Mouse (Mus musculus) B cell, adult 2 months (primary cell): ENCODE data around the gene Tmem37.
A peak's percentile ranks its signal among the peaks of the same experiment; 100 is the strongest.

Experiments
- DNase-seq, 2 experiments: peaks; one replicate each; pipeline ENCODE4 v3.0.0; 2022

The Tmem37 gene

DNA sequence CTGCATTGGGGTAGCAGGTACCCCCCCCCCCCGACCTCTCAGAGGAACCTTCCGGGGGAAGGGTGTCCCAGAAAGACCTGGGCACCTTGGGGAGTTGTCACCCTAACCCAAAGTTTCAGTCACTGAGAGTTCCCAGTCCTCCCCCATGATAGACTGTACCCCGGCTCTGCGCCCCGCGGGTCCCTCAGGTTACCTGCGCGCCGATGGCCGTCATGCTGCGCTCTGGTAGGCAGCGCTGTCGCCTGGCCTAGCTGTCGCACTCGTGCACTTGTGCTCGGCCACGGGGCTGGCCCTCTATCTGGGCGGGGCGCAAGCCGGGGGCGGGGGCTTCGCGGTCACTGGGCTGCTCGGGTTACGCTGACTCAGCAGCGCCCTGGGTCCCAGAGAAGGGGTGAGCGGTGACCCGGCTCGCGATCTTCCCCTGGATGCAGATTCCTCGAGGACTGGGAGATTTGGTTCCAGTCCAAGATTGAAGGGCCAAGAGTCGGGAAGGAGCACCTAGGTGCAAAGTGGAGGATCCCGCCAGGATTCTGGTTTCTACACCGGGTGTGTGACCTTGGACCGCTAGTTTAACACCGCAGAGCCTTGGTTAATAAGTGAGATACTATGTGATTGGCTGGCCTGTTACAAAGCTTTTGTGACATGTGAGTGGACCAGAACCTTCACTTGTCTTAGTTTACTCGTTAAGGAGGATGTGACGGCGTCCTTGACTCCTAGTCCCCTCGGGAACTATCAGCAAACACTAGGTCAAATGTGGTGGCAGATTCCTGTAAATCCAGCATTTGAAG, at the start of gene Tmem37:
Gene Tmem37, minus strand, starts transcription at position 556 of the 788 bp plus-strand sequence.
- DNase-seq = peak; percentile 6

DNA sequence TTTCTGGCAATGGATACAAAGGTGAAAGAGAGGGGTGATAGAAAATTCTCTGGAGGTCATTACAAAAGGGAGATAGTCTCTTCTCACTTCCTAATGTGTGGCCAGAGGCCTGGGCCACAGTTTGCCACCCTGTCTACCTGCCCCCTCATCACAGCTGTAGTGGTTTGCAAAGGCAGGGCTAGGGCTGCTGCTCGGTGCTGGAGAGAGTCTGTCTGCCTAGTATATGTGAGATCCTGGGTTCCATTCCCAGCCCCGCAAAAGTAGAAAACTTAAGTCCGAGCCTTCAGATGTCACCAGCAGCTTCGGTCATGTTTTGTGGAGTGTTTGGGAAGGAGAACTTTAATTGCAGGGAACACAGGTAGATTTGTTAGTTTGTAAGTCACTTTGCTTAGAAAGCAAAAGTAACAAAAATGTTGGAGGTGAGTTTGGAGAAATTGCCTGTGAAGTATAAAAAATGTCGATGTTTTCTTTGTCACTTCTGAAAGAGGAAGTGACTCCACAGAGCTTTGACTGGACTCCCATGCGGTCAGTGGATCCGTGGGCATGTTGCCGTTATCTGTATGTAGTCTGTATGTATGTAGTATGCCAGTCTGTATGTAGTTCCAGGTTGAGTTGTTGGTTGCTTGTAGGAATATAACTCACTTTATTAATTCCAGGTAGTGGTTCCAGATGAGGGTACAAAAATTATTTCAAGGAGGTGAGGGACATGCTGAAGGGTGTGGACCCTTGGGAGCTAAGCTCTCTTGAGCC, 48.9 kb upstream of the Tmem37 start:
- no peak for DNase-seq

DNA sequence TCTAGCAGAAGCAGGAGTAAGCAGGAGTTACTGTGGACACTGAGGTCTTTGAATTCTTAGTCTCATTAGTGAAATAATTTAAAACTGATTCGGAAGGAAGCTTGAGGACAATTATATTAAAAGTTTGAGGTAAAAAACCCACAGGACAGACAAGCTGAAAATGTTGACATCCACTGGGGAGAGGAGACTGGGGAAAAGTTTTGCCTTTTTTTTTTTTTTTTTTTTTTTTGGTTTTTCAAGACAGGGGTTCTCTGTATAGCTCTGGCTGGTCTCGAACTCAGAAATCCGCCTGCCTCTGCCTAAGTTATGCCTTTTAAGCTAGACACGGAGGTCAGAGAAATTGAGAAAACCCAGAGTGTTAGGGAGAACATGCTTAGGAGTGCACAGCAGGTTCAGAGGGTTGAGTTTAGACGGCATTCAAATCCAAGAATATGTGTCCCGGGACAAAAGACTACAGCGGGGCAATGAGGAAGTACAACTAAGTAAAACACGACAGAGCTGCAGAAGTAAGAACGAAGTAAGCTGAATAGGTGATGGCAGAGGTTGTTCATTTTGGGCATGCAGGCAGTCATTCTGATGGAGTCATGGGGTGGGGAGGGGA, 48.2 kb upstream of the Tmem37 start:
- DNase-seq = peak in 1 of 2 experiments; percentile 26

DNA sequence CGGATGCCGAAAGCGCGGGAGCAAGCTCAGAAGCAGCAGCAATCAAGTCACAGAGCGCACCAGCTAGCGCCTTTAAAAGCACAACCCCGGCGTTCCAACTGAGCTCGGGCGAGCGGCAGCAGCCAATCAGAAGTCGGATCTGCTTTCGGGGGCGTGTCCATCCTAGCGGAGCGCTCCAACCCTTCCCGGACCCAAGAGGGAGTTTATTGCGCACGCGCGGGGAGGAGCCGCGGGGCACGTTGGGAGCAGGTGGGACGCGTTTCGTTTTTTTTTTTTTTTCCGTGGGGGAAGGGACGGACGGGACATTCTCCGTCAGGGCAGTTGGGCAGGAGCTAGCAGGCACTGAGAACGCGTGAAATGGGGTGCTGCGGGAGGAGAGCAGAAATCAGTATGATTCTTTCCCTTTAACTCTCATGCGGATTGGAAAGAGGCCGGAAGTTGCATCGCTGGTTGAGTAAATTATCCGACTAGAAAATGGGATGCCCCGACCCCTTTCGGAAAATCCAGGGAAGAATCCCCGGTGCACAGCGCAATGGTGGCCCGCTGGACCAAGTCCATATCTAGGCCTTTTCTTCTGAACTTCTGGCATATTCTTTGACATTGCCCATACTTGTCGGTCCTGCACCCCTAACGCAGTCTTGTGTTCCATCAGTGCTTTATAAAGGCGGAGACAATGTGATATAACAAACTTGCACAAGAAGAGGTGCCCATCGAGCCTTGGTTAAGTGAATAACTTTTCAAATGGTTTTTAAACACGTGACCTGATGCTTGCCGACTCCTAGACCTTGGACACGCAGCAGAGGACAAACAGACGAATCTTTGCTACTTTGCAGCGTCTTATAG, 47.3 kb upstream of the Tmem37 start, which contains the start of the genes Dbi and 3110009E18Rik:
Gene Dbi, minus strand, starts transcription at position 110 of the 843 bp plus-strand sequence.
Gene 3110009E18Rik, plus strand, starts transcription at position 219 of the 843 bp plus-strand sequence.
- DNase-seq = peak; percentile 86 to 88

DNA sequence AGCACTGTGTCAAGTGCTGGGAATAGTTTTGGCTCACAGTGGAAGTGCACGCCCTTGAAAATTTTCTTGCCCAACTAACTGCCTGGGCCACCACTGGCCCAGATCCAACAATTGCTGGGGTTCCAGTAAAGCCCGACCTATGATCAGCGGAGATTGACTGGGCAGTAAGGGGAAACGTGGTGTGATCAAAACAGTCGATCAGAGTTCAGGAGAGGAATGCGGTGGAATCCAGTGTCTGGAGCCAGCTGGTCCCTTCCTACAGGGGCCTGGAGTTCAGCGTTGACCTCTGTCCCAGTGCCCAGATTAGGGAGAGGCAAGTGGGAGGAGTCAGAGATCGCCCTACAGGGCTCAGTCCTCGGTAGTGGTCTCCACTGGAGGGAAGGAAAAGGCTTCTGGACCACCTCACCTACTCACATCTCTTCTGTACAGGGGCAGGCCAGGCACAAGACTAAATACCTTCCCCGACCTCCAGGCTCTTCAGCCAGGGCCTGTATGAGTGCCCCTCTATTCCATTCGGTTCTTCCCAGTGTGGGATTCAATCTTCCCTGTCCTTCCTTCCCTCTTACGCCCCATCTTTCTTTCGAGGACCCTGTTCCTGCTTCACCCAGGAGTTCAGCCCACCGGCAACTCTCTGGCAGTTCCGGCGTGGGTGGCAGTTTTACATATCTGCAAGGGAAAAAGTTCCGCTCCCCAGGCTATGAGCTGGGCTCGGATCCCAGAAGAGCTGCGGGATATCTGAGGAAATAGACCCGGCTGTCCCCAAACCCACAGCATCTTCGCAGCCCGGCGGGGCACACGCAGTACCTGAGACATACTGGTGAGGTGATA, 46.5 kb upstream of the Tmem37 start:
- DNase-seq = no peak

DNA sequence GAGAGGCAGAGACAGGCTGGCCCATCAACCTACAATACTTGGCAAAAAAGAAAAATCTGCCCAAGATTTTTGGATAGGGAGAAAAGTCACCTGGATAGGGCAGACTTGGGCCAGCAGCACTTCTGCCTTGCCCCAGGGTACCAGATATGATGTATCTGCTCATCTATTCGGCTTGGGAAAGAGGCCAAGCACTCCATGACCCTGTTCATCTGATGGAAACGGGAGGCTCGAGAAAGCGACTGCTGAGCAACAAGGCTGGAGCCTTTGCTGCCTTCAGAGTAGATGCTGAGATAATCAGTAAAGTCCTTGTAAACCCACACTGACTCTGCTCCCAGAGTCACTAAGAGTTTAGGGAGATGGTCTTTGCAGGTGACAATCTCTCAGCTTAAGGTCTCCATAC, 45.5 kb upstream of the Tmem37 start:
- no peak for DNase-seq

DNA sequence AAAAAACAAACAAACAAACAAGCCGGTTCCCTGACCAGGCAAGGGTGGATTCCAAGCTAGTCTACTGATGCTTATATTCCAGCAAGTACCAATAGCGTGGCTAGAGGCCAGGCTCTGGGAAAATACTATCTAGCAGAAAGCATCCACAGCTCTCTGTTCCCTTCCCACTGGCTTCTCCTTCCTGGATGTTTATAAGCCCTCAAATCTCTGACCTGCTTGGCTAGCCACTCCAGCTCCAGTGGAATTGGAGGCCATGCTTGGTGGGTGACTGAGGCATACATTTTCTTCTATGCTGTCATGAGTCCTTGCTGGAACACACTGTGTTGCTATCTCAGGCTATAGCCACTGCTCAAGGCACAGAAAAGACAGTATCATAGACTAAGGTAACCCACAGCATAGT, 45.0 kb upstream of the Tmem37 start:
- no peak for DNase-seq

DNA sequence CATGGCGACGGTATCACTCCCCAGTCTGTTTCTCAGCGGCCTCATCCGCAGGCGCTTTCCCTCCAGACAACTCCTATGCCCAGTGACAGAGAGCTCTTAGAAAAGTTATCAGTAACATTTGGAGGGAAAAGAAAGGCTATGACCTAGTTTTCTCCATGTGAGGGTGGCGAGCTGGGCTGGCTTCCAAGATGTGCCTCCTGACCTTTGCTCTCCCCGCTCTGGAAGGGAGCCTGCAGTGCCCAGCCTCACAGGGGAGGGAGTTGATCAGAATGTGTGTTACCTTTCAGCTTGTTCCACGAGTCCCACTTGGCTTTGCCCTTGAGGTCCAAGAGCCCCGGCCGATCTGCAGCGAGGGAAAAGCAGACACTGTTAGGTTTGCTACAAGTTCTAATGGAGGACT, 42.2 kb upstream of the Tmem37 start:
- no peak for DNase-seq

DNA sequence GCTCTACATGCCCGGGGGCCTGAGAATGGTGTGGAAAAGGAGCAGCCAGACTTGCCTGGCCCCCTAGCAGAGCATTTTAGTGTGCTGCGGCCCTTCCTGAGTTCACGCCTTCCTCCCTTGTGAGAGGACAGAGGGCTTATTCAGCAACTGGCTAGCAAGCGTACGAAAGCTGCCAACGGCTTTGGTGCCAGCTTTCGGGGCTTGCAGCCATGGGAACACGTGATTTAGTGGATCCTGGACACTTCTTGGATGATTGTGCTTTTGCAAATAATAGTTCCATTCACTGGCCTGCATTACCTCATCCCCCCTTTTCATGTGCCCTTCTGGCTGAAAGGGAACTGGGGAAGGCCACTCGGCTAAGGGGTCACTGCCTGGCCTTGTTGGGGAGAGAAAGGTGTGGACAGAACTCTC, 41.8 kb upstream of the Tmem37 start:
- DNase-seq = no peak

DNA sequence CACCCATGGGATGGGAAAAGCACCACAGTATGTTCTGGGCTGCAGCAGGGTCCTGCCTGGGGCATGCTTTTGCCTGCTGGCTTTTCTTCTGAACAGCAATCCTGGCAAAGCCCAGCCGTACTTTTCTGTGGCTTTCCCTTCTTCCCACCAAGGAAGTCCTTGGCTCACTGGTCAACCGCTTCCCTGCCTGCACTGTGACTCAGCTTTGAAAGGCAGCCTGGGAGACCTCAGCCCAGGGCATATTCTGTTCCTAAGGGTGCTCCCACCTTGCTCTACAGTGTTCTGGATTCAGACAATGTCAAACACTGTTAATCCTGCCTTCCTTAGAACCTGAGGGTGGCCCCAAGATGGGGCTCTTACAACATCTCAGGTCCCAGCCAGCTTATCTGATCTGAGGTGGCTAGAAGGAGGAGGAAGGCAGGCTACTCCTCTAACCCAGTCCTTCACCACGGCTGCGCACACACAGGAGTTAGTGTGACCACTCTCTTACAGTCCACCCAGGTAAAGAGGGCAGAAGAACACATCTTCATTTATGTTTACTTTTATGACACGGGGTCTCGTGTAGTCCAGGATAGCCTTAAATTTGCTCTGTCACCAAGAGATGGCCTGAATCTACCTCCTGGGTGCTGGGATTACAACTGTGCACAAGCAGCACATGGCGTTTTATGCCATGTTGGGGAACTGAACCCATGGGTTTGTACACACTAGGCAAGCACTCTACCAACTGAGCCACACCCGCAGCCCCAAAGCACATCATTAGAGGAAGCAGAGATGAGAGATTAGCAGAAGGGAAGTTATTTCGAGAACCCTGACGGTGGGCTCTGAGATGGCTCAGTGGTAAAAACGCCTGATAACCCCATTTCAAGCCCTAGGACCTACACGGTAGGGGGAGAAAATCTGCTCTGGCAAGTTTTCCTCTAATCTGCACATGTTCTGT, 38.6 kb upstream of the Tmem37 start:
- DNase-seq = no peak

DNA sequence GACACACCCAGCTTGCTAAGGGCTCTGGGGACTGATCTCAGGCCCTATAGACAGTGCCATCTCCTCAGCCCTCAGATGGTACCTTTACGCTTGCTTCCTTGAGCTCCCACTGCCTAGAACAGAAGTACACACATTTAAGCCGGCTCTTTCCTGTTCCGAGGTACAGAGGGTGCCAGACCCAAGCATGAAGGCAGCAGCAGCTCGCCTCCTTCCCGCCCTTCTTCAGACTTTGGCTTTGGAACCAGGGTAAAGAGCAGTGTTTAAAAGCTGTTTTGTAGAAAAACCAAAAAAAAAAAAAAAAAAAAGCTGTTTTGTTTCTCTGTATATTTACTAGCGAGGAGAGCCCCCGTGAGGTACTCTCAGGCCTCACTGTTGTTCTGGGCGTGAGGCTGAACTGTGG, 37.9 kb upstream of the Tmem37 start:
- DNase-seq = no peak

DNA sequence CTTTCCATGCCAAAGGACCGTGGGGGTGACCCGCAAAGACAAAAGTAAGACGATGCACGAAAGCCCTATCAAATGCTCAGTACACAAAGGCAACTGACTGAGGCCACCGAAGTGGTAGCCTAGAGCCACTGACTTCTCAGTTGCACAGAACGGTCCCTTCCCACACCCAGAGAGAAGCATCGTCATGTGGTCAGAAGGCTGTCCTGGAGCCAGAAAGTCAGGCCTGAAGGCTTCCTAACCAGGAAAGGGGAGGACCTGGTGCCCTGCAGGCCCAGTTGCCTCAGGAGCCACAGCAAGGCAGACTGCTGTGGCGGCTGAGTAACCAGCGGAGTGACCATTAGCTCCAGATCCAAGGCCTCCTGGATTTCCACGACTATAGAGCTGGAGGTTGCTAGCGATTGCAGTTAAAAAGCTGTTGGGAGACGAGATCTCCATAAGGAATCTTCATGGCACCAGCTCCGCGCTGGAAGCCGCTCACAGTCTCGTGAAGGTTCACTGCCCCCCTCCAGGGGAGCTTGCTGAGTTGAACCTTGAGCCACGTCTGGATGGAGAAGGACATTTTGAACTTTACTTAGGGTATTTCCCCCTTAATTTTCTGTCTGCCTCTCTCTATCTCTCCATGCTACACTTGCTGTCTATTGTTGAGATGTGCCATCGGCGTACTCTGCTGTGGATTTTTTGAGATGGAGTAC, 36.0 kb upstream of the Tmem37 start:
- no peak for DNase-seq

DNA sequence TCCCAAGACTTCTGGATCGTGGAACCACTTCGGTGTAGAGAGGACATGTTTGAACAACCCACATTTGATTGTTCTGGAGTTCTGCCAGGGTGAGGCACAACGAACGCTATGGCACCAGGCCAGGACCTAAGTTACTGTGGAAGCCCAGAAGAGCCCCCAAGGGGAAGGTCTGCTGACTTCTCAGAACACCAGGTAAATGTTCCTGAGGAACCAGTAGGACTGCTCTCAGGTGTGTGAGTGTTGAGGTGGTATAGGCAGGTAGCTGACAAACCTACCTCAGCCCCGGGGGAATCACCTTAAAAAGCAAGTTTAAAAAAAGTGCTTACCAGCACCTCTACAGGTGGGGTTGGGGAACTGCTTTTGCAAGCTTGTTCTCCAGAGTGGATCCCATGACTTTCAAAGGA, 31.7 kb upstream of the Tmem37 start:
- peak in 1 of 2 experiments; percentile 22 for DNase-seq

DNA sequence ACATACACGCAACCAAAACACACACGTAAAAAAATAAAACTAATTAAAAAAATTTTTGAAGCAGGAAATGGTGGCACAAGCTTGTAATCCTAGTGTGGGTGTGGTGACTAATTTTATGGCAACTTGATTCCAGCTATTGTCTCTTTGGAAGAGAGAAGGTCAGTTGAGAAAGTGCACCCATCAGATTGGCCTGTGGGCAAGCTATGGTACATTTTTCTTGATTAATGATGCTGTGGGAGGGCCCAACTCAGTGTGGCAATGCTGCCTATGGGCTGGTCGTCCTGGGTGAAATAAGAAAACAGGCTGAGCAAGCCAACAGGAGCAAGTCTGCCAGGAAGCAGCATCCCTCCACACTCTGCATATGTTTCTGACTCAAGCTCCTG, 27.3 kb upstream of the Tmem37 start:
- DNase-seq = no peak

DNA sequence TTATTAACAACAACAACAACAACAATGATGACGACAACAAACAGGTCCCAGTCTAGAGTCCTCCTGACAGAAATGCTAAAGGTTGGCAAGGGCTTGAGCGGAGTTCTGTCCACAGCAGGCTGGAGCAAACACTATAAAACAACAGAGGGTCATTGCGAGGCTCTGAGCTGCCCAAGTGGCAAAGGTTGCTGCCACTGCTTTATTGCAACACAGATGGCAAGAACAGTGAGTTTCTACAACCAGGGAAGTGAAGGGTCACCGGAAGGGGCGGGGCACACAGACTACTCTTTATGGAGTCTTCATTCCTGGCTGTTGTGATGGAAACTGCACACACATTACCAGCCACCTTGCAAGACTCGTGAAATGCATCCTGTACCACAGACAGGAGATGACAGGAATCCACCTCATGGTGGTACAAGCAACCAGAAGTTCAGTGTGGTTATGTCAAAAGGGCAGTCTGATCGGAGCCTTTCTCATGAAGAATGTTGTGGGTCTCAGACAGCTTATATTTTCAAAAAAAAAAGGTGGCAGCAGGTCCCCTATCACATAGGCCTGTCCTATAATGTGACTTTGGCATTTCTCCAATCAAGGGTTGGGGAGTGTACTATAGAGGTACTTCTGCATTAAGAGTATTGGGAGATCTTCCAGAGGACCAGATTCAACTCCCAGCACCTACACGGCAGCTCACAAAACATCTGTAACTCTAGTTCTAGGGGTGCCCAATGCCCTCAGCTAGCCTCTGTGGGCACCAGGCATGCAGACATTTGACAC, 26.8 kb upstream of the Tmem37 start:
- DNase-seq = no peak

DNA sequence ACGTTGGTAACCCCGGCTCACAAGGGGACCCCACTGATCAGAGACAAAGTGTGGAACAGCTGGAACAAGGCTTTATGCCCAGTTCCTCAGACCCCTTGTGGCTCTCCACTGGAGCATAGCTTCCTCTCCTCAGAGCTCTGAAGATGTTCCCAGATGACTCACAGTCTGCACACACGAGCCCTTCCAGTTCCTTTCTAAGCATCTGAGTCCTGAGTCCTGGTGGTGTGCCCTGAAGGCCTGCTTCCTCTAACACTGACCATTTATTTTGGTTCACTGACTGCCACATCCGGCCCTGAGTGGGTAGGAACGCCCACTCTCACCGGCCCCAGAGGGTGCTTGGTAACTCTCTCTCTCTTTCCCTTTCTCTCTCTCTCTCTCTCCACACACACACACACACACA, 25.6 kb upstream of the Tmem37 start:
- DNase-seq = peak; percentile 60 to 68

DNA sequence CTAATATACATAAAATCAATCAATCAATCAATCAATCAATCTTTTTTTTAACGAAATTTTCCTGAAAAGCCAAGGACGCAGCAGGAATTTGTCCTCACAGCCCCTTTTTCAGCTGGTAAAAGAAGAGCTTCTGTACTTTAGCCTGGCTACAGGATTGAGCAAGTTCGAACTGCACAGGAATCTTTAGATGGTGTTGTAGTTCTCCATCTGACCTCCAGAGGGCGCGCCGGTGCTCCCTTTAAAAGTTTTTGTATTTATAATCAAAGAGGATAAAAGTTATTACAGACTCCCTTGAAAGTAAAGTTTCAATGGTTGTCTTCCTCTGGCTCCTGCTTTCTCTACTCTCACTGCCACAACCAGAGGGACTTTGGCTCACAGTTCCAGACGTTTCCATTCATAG, 24.5 kb upstream of the Tmem37 start:
- DNase-seq = peak; percentile 80 to 82

DNA sequence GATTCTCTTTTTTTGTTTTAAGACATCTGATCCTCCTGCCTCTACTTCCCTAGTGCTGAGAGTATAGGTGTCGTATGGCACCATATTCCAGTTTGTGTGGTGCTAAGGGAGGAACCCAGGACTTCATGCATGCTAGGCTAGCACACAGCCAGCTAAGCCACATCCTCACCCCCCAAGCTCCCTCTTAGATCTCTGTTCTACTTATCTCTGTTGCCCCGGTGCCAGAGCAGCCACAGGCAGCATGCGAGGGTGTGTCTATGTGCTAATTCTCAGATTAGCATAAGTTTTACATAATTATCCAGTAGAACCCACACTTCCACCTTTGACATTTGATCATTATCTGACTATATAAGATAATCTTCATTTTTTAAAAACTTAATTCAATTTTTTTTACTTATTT, 21.0 kb upstream of the Tmem37 start:
- DNase-seq = no peak

DNA sequence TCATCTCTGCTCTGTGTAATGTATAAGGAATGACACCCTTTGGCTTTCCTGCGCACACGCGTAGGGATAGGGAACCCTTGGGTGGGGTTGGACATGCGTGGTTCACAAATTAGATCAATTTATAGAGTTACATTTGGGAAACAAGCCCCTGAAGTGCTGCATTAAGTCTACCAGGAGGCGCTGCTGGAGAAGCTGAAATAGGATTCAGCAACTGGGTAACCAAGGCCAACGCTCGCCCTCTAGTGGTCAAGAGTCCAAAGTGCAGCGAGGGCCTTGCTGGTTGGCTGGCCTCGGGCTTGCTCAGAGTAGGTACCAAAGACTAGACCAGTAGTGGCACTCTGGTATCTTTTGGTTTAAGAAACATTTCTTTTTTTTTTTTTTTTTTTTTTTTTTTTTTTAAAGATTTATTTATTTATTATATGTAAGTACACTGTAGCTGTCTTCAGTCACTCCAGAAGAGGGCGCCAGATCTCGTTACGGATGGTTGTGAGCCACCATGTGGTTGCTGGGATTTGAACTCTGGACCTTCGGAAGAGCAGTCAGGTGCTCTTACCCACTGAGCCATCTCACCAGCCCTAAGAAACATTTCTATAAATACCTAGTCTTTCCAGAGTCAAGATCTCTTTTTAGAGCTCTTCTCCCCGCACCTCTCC, 19.7 kb upstream of the Tmem37 start:
- peak; percentile 82 to 83 for DNase-seq
